Mouse (Mus musculus): ENCODE results near the gene Slc25a26. TPM values are rescaled to one million over a fixed set of nuclear protein-coding genes. Genes with fewer than 3 reads are reported as not detected.

The Slc25a26 gene
- polyA plus RNA-seq, 1 experiment from 2014 or later: 12.5 TPM

DNA sequence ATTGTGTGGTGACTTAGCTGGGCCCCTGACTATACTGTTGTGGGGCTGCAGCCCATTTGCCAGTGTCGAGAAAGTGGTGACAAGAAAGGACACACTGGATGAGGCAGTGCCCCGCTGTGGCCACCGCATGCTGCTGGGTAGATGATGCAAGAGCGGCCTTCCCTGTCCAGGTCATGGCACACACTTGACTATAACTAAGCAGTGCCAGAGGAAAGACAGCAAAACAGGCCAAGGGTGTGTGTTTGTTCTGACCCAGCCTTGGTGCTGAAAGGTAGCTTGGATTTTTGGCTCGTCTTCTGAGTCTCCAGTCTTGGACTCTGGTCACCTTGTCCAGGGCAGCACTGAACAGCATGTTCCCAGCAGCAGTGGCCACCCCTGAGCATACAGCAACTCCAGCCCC, 101.0 kb downstream of the Slc25a26 start:
- DNase-seq (ENCODE audit: low spot score): no peak
- no peak overlapping the region for H3K4me3 ChIP-seq (replicated peaks; ENCODE audit: low read depth, low read length)
- no peak for TF ChIP-seq CTCF (IDR thresholded peaks at IDR 0.05; ENCODE audit: low read depth)
- WGBS: 67% methylated on average over 5 of the region's 5 CpGs
- no peak overlapping the region for H3K27ac ChIP-seq
- H3K9ac ChIP-seq (ENCODE audit: low read depth, low read length): no peak overlapping the region
- no peaks in the 10 kb centered on the region for H3K27me3 ChIP-seq (ENCODE audit: insufficient read depth, low read length)
- H3K9me3 ChIP-seq (replicated peaks; ENCODE audit: low read length): no peaks in the 10 kb centered on the region
- H3K4me1 ChIP-seq (replicated peaks; ENCODE audit: insufficient read depth, low read length): peaks cover 5% of the 10 kb centered on the region; the same call in 1 of the 2 replicates
- peaks cover 6% of the 10 kb centered on the region; the same call in 1 of the 2 replicates for H3K36me3 ChIP-seq (ENCODE audit: insufficient read depth, low read length)
- no peak for ATAC-seq (replicated peaks; ENCODE audit: low FRiP score, low read depth)
- H3K4me2 ChIP-seq (ENCODE audit: low read length): no peak overlapping the region

DNA sequence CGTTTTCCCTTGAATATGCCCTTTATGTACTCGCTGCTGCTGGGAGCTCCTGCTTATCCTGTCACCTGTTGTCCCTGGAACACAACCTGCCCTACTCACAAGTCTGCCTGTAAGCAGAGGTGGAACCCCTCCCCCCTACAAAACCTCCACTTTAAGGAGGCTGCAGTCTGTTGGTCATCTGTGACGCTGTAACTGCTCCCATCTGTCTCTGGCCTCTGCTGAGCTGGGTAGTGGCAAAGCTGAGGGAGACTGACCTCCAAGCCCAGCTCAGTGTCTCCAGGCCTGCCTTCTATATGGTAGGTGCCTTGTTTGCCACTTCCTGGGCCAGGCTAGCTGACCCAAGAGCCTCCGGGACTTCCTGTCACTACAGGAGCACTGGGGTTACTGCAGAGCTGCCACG, 101.7 kb downstream of the Slc25a26 start:
- no peaks in the 10 kb centered on the region for H3K27me3 ChIP-seq (ENCODE audit: insufficient read depth, low read length)
- 44% methylated on average over 5 of the region's 5 CpGs for WGBS
- H3K36me3 ChIP-seq (ENCODE audit: insufficient read depth, low read length): peaks cover 10% of the 10 kb centered on the region; the same call in 1 of the 2 replicates
- DNase-seq (ENCODE audit: low spot score): peak; percentile 58
- 0 out of 2 replicates have a peak overlapping the region, but pooled peaks have one; percentile 8 for H3K9ac ChIP-seq (ENCODE audit: low read depth, low read length)
- peaks cover 5% of the 10 kb centered on the region; the same call in 1 of the 2 replicates for H3K4me1 ChIP-seq (replicated peaks; ENCODE audit: insufficient read depth, low read length)
- H3K27ac ChIP-seq: no peak overlapping the region
- no peak for TF ChIP-seq CTCF (IDR thresholded peaks at IDR 0.05; ENCODE audit: low read depth)
- H3K9me3 ChIP-seq (replicated peaks; ENCODE audit: low read length): no peaks in the 10 kb centered on the region
- no peak overlapping the region for H3K4me3 ChIP-seq (replicated peaks; ENCODE audit: low read depth, low read length)
- no peak overlapping the region for H3K4me2 ChIP-seq (ENCODE audit: low read length)
- peak; percentile 50 for ATAC-seq (replicated peaks; ENCODE audit: low FRiP score, low read depth)

DNA sequence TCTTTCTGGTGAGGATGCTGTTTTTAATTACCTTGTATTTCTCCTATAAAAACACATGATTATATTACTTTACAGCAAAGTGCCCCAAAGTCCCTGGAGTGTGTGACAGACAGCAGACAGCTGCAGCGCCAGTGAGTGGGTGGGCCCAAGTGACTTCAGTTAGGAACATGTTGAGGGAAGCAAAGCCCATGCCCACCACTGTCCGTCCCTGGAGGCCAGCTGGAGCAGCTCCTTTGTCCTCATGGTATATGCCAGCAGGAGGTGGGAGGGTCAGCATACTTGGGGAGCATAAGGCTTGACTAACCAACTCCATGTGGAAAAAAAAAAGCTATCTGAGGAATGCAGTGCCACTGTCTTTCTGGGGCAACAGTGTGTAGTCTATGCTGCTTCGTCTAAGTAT, 103.9 kb downstream of the Slc25a26 start:
- peak overlapping the region; percentile 62; the same call in 1 of the 2 replicates for H3K27ac ChIP-seq
- ATAC-seq (replicated peaks; ENCODE audit: low FRiP score, low read depth) (peak; percentile 60), DNase-seq (ENCODE audit: low spot score) (peak; percentile 73)
- H3K27me3 ChIP-seq (ENCODE audit: insufficient read depth, low read length): no peaks in the 10 kb centered on the region
- H3K9me3 ChIP-seq (replicated peaks; ENCODE audit: low read length): no peaks in the 10 kb centered on the region
- H3K4me1 ChIP-seq (replicated peaks; ENCODE audit: insufficient read depth, low read length): peaks cover 5% of the 10 kb centered on the region; the same call in 1 of the 2 replicates
- no peak overlapping the region for H3K4me2 ChIP-seq (ENCODE audit: low read length)
- peaks cover 21% of the 10 kb centered on the region for H3K36me3 ChIP-seq (ENCODE audit: insufficient read depth, low read length)
- no peak overlapping the region for H3K4me3 ChIP-seq (replicated peaks; ENCODE audit: low read depth, low read length)
- no peak for TF ChIP-seq CTCF (IDR thresholded peaks at IDR 0.05; ENCODE audit: low read depth)
- WGBS: 51% methylated on average over 3 of the region's 3 CpGs
- H3K9ac ChIP-seq (ENCODE audit: low read depth, low read length): no peak overlapping the region

DNA sequence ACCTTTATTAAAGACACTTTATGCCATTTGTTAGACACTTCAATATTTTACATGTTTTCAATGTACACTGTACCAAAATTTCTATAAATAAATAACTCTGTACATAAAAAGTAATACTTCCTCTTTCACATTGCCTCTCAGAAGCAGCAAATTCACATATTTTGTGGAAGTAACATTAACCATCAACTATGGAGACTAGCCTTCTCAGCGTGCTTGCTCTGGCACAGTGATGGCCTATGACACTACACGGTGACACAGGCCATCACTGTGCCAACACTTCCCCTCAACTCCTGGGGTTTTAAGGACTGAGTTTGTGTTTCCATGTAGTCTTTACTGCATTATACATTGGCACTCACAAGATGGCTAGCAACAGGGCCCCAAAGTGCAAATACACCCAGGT, 104.4 kb downstream of the Slc25a26 start:
- Histone ChIP-seq H3K4me3 (replicated peaks; ENCODE audit: low read depth, low read length) (no peak overlapping the region), H3K27ac (no peak overlapping the region; the same call in 1 of the 2 replicates), H3K27me3 (ENCODE audit: insufficient read depth, low read length) (no peaks in the 10 kb centered on the region), H3K4me1 (replicated peaks; ENCODE audit: insufficient read depth, low read length) (peaks cover 5% of the 10 kb centered on the region; the same call in 1 of the 2 replicates), H3K9me3 (replicated peaks; ENCODE audit: low read length) (no peaks in the 10 kb centered on the region), H3K9ac (ENCODE audit: low read depth, low read length) (no peak overlapping the region), H3K4me2 (ENCODE audit: low read length) (no peak overlapping the region), H3K36me3 (ENCODE audit: insufficient read depth, low read length) (peaks cover 24% of the 10 kb centered on the region)
- no peak for TF ChIP-seq CTCF (IDR thresholded peaks at IDR 0.05; ENCODE audit: low read depth)
- DNase-seq (ENCODE audit: low spot score) (no peak), ATAC-seq (replicated peaks; ENCODE audit: low FRiP score, low read depth) (no peak)
- WGBS: 83% methylated on average over 2 of the region's 2 CpGs

DNA sequence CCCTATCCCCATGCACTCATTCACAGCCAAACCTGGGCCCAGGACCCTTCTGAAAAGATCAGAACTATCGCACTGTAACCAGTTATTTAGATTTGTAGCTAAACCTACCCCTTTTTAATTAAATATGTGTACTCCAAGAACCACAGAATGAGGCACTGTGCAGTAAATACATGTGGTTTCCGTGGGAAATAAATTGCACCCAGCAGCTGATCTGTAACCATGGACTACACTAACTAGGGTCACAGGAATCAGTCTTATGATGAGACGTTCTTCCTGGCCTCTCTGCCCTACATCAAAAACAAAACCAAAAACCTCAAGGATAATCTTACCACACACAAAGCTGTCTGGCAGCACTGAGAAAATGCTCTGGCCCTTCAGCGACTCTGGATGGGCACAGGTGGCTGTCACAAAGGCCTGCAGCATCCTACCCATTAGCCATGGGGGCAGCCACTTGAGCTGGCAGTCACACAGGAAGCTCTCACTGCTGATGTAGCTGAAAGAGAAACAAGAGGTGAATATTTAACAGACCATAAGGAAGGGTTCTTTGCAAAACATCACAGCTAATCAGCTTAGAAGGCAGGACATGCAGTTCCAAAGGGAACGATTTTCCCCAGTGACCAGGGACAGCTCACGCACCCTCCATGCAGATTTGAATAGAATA, 113.2 kb downstream of the Slc25a26 start:
- no peak overlapping the region for H3K4me3 ChIP-seq (replicated peaks; ENCODE audit: low read depth, low read length)
- no peak overlapping the region for H3K4me2 ChIP-seq (ENCODE audit: low read length)
- WGBS: 38% methylated on average over 6 of the region's 6 CpGs
- H3K9me3 ChIP-seq (replicated peaks; ENCODE audit: low read length): no peaks in the 10 kb centered on the region
- H3K27me3 ChIP-seq (ENCODE audit: insufficient read depth, low read length): no peaks in the 10 kb centered on the region
- H3K27ac ChIP-seq: peak overlapping the region; percentile 60
- peaks cover 31% of the 10 kb centered on the region for H3K36me3 ChIP-seq (ENCODE audit: insufficient read depth, low read length)
- ATAC-seq (replicated peaks; ENCODE audit: low FRiP score, low read depth) (peak; percentile 50; the same call in 1 of the 2 replicates), DNase-seq (ENCODE audit: low spot score) (no peak)
- no peak overlapping the region for H3K9ac ChIP-seq (ENCODE audit: low read depth, low read length)
- 0 out of 2 replicates have a peak, but pooled peaks cover 3% of the 10 kb centered on the region for H3K4me1 ChIP-seq (replicated peaks; ENCODE audit: insufficient read depth, low read length)
- no peak for TF ChIP-seq CTCF (IDR thresholded peaks at IDR 0.05; ENCODE audit: low read depth)

DNA sequence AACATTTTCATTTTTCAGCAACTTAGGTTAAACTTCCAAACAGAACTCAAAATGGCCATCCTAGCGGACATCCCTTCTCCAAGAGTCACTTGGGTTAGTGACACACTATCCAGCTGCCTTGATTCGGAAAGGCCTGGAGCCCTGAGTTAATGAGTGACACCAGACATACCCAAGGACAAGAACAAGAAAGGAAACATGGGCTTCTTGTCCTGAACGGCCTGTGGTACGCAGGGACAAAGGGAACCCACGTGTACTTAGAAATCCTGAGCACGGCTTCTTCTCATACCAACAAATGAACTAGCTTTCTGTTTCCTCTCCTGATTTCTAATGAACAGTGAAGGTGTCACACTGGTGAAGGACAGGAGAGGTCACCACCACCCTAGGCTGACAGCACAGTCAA, 114.2 kb downstream of the Slc25a26 start:
- H3K4me1 ChIP-seq (replicated peaks; ENCODE audit: insufficient read depth, low read length): 0 out of 2 replicates have a peak, but pooled peaks cover 3% of the 10 kb centered on the region
- 70% methylated on average over 6 of the region's 6 CpGs for WGBS
- DNase-seq (ENCODE audit: low spot score) (no peak), ATAC-seq (replicated peaks; ENCODE audit: low FRiP score, low read depth) (no peak)
- no peaks in the 10 kb centered on the region for H3K27me3 ChIP-seq (ENCODE audit: insufficient read depth, low read length)
- H3K4me2 ChIP-seq (ENCODE audit: low read length): no peak overlapping the region
- H3K9me3 ChIP-seq (replicated peaks; ENCODE audit: low read length): no peaks in the 10 kb centered on the region
- H3K27ac ChIP-seq: peak overlapping the region; percentile 60; the same call in 1 of the 2 replicates
- H3K9ac ChIP-seq (ENCODE audit: low read depth, low read length): no peak overlapping the region
- H3K4me3 ChIP-seq (replicated peaks; ENCODE audit: low read depth, low read length): no peak overlapping the region
- H3K36me3 ChIP-seq (ENCODE audit: insufficient read depth, low read length): peaks cover 28% of the 10 kb centered on the region
- no peak for TF ChIP-seq CTCF (IDR thresholded peaks at IDR 0.05; ENCODE audit: low read depth)
